Mouse (Mus musculus): Measurements from ENCODE around the gene Gm17387.

Gm17387 gene

DNA sequence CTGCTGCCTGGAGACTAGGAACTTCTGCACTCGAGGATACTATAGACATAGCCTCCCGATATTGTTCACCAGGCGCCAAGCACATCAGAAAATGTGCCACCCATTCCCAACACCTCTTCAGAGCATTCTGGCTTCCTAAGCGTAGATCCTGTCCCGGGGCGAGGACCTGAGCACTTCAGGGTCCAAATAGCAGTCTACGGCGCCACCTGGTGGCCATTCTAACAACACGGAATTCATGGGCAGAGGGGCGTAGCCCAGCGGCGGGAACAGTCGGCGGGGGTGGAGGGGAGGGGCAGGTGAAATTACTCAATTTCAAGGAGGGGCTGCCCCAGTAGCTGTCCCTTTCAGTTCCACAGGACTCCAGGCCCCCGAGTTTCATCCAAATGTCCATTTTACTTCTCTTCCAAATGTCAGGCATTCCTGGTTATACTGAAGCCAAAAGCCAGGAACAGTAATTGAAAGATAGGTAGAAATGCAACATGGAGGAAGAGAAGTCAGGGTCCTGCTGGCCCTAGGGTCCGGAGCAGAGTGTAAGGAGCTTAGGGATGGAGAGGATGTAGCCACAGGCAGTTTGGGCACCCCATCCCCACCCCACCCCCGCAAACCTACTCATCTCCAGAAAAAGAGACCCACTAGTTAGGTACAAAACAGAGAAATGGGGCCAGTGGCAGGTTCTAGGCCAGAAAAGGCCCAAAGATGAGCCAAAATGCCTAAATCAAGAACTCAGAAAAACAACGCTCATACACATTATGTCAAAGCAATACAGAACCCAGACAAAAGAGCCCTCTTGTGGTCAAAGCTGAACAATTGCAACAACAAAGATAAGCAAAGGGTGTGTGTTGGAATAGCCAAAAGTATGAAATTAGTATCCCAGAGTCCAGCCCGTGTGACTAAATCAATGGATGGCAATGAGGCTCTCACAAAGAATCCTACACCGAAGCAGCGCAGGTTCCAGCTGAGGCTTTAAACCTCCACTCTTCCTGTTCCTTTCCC, 19.6 kb downstream of the Gm17387 start:
- peak; percentile 90 for DNase-seq

DNA sequence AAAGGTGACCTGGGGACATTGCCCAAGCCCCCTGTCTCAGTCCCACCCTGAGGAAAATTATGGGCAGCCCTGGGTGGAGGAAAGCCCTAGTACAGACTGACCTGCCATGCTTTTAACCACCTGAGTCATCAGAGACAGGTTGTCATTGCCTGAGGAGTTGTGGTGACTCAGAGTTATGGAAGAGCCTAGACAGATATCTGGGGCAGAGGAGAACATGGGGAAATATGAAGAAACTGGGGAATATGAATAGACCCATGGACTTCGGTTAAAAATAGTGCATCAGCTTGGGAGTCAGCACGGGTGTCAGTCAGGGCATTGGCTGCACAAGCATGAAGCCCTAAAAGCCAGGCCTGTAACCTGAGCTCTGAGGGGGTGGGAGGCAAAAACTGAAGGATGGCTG, 20.4 kb downstream of the Gm17387 start:
- DNase-seq, result no peak

DNA sequence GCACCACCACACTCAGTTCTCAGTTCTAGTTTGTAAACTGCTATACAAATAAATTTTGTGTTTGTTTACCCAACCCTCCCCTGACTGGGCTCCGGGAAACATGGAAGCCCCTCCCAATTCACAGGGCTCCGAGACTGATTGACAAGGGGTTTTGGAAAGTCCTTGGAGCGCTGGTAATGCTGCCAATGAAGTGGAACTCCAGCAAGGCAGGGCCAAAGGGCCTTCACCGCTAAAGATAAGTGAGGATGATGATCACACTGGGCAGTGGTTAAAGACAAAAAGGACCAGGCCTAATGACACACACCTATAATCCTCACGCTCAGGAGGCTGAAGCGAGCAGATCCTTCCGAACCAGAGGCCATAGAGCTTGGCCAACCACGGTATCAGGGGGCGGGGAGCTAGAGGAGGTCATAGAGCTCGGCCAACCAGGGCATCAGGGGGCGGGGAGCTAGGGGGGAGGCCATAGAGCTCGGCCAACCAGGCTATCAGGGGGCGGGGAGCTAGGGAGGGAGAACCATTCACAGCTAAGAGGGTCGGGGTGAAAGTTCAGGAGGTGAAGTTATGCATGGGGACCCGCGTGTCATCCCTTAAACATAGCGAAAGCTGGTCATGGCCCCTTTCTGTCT, 22.2 kb downstream of the Gm17387 start:
- no peak for DNase-seq

DNA sequence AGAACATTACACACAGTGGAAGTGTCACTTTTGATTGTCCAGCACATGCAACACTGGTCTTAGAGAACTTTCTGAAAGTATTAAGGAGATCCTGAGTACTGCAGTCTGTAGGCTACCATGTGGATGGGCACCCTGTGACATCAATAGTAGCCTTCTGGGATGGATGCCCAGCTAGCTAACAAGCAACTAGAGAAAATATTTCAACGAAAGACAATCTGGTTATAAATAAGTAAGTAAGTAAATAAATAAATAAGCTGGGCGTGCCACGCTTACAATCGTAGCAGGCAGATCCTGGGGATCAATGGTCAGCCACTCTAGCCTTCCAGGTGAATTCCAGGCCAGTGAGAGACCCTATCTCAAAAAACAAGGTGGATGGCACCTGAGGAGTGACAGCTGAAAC, 23.1 kb downstream of the Gm17387 start:
- no peak for DNase-seq

- DNase-seq, result no peak
Measured at GRCm38 (mm10) chr7:141052421-141052820, 23.5 kb downstream of the Gm17387 start.

DNA sequence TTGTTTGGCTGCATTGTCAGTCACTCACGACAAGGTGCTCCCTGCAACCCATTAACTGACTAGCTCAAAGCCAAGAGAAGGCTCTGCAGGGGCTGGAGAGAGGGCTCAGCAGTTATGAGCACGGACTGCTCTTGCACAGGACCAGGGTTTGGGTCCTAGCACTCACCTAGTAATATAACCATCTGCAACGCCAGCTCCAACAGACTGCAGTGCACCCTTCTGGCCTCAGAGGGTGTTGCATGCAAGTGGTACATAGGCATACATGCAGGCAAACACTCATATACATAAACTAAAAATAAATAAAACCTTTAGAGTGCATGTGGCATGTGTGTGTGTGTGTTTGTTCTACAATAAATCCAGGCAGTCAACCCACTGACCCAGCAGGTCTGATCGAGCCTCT, 26.9 kb downstream of the Gm17387 start:
- no peak for DNase-seq

GRCm38 (mm10) chr7:141056976-141057375, 28.0 kb downstream of the Gm17387 start:
- DNase-seq, result no peak

DNA sequence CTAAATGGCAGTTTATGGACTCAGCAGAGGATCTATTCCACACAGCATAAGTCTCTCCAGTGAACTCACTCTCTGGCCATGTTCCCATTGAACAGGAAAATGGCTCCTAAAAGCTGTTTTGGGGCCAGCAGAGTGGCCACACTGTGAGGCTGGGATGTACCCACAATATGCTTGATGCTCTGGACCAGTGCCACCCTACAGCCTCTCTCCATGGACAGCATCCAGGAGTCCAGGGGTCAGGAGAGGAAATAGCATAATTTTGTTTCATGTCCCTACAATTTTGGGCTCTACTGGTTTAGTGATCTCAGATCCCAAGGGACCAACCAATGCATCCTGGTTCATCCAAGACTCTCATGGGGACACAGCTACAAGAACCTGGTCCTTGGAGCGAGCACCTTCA, 28.6 kb downstream of the Gm17387 start:
- no peak for DNase-seq

GRCm38 (mm10) chr7:141058601-141059341, 29.8 kb downstream of the Gm17387 start:
- no peak for DNase-seq

DNA sequence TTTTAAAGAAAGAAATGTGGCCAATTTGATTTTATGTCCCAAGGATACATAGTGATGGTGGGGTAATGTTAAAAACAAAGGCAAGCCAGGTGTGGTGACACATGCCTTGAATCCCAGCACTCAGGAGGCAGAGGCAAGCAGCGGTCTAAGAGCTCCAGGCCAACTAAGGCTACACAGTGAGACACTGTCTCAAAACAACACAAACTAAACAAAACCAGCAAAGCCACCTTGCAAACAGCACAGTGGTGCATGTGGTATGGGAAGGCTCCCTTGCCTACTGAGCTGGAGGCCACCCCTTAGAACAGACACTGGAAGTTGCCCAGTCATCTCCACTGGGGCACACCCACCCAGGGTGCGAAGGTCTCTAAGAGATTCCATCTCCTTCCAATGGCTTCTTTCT, 31.0 kb downstream of the Gm17387 start:
- no peak for DNase-seq

- peak; percentile 68 for DNase-seq
Measured at GRCm38 (mm10) chr7:141060426-141061242, 31.7 kb downstream of the Gm17387 start, which contains the start of gene B4galnt4. B4galnt4 (plus strand) TSS chr7:141061104.

DNA sequence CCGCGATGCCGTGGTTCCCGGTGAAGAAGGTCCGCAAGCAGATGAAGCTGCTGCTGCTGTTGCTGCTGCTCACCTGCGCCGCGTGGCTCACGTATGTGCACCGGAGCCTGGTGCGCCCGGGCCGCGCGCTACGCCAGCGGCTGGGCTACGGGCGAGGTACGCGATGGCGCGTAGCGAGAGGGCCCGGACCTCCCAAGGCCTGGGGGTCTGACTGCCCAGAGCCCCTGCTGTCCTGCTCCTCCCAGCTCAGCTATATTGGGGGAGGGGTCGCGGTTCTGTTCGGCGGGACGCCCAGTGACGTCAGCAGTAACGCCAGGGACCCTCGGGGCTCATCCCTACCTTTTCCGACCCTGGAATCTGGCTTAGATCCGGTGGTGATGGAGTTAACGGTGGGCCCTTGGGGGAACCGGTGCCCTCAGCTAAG, 32.4 kb downstream of the Gm17387 start:
- no peak for DNase-seq

- DNase-seq, result no peak
Measured at GRCm38 (mm10) chr7:141062525-141062924, 33.6 kb downstream of the Gm17387 start.

- DNase-seq, result no peak
Measured at GRCm38 (mm10) chr7:141063353-141063752, 34.4 kb downstream of the Gm17387 start.

GRCm38 (mm10) chr7:141064175-141064574, 35.2 kb downstream of the Gm17387 start:
- peak; percentile 38 for DNase-seq

- no peak for DNase-seq
Measured at GRCm38 (mm10) chr7:141064576-141064975, 35.6 kb downstream of the Gm17387 start.

GRCm38 (mm10) chr7:141068351-141068750, 39.4 kb downstream of the Gm17387 start:
- no peak for DNase-seq

- peak; percentile 82 for DNase-seq
Measured at GRCm38 (mm10) chr7:141070058-141070862, 41.3 kb downstream of the Gm17387 start.

GRCm38 (mm10) chr7:141072017-141072745, 43.2 kb downstream of the Gm17387 start:
- DNase-seq, result peak; percentile 83

GRCm38 (mm10) chr7:141073782-141074181, 44.9 kb downstream of the Gm17387 start:
- DNase-seq, result no peak

- DNase-seq, result no peak
Measured at GRCm38 (mm10) chr7:141077841-141078240, 48.9 kb downstream of the Gm17387 start, which contains the start of gene Pkp3. Pkp3 (plus strand) TSS chr7:141078218.
